Mouse (Mus musculus): ENCODE data around the gene Mms22l.

GRCm38 (mm10) chr4:24627871-24628270, 131.6 kb downstream of the Mms22l start:
- TF ChIP-seq GATA1 (IDR thresholded peaks at IDR 0.05; ENCODE audit: low read length) (no peak), TAL1 (IDR thresholded peaks at IDR 0.05; ENCODE audit: low read length) (no peak)
